Mouse (Mus musculus) myocyte (in vitro differentiated cells): ENCODE measurements around the gene Zmat5.

Experiments used
- E2F4 ChIP-seq: IDR thresholded peaks from one replicate; pipeline ENCODE4 v1.6.1; 2011; ENCODE audit warnings: mild to moderate bottlenecking, control low read depth, moderate library complexity; ENCODE audit not compliant: insufficient read depth
- POLR2A ChIP-seq: IDR thresholded peaks from one replicate; pipeline ENCODE4 v1.6.1; 2011; ENCODE audit warnings: low read depth, mild to moderate bottlenecking, control low read depth, moderate library complexity; ENCODE audit not compliant: insufficient read length

GRCm38 (mm10) chr11:4674593-4674992 is 29.9 kb upstream of the Zmat5 start:
- TF ChIP-seq E2F4, result no peak
- no peak for TF ChIP-seq POLR2A
